Mouse (Mus musculus) cerebellum, adult 9-10 months (tissue): Measurements from ENCODE around the gene Homer2.

Experiments
- DNase-seq: peaks from one replicate; pipeline ENCODE4 v3.0.0; 2022

Gene Homer2

DNA sequence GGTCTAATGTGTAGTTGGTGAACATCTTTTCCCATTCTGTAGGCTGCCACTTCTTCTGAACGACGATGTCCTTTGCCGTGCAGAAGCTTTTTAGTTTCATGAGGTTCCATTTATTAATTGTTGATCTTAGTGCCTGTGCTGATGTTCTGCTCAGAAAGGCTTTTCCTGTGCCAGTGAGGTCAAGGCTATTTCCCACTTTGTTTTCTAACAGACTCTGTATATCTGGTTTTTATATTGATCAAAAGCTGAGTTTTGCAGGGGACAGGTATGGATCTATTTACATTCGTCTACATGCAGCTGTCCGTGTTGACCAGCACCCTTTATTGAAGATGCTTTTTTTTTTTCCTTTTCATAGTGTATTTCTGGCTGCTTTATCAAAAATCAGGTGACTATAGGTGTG is 128.0 kb downstream of the Homer2 start:
- DNase-seq, result no peak

DNA sequence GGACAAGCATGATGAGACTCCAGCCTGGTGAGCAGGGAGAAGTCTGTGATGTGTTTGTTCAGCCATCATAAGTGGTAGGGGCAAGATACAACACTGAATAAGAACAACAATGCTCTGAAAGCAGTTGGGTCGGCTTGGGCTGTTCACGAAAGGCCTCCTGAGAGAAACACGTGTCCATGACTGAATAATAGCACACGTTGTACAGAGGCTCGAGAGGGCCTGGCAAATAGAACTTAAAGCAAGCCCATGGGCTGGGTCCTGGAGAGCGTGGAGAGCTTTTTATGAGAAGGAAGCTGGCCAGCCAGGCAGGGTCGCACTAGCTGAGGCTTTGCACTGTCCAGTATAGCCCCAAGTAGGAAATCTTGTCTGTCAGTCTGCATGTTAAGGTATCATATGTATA is 128.9 kb downstream of the Homer2 start:
- no peak for DNase-seq

DNA sequence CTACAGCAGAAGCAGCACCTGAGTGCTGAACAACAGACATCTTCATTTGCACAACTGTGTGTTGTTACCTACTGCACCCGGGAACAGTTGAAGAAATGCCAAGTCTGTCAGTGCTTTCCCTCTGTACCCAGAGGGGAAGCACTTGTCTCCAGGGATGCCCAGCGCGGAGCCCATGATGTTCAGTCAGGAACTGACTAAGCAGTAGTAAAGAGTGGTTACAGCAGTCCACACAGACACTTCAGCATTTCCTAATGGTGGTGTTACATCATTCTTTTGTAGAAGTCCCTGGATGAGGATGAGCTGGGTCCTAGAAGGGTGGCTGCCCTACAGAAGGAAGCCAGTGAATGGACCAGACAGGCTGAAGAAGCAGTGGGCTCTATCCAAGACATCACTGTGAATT is 129.5 kb downstream of the Homer2 start:
- no peak for DNase-seq

DNA sequence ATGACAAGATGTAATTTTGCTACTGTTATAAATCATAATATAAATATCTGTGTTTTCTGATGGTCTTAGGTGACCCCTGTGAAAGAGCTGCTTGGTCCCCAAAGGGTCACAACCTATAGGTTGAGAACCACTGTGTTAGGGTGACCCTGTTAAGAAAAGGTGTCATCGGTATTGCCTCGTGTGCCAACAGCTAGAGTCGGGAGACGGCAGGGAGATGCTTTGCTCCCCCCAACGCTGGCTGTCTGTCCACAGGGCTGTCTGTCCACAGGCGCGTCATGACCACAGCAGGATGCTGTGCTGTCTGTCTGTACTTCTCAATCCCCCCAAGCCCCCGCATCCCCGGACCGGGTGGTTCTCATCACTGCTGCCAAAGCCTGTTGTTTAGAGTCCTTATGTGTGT is 131.7 kb downstream of the Homer2 start:
- no peak for DNase-seq

DNA sequence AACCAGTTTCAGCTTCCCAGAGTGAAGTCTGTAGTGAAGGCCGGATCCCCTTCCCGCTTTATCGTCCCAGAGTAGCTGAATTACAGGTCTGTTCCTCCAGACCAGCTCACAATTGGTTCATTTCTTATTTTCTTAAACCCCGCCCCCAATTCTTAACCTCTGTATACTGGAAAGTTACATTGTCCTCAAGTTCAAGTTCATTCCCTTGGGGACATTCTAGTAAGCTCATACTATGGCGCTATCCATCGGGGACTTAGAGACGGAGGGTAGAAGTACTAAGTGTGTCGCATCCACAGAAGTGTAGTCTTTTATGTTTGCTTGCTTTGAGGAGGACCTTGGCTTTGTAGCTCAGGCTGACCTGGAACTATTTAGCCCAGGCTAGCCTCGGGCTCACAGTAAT is 133.5 kb downstream of the Homer2 start:
- DNase-seq, result no peak

DNA sequence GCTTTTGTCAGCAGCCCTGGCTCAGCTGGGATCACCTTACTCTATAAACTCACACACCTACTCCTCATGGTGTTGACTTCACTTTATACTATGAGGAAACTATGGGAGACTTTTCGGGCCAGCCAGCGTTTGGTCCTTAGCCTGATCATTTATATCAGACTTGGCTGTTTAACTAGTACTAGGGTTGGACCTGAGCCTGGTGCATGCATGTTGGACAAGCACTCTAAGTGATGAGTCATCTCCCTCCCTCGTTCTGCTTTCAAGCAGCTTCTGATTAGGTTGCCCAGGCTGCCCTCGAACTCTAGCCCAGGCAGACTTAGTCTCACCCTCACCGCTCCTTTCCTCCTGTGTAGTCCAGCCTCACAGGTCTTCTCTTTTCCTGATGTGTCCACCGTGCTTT is 133.9 kb downstream of the Homer2 start:
- DNase-seq, result no peak

DNA sequence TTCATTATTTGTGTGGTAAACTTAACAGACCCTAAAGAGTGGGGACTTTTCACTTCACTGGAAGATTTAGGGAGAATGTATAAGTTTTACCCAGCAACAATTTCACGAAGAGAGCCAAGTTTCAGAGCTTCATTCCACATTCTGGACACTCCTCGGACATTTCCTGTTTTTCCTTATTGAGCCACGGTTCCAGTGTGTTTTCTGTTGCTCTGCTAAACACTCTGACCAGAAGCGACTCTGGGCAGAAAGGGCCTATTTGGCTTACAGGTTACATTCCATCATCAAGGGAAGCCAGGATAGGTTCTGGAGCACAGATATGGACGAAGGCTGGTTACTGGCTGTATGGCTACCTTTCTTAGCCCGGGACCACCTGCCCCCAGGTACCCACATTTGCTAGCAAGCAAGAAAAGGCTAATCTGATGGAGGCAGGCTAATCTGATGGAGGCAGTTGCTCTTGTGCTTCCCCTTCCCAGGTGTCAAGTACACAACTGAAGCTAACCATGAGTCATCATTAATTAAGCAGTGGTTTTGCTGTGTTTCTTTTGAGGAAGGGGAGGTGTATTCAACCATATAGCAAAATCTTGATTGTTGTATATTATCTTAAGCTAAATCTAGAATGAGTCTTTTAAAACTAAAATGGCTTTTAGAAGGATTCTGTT is 134.6 kb downstream of the Homer2 start:
- no peak for DNase-seq

DNA sequence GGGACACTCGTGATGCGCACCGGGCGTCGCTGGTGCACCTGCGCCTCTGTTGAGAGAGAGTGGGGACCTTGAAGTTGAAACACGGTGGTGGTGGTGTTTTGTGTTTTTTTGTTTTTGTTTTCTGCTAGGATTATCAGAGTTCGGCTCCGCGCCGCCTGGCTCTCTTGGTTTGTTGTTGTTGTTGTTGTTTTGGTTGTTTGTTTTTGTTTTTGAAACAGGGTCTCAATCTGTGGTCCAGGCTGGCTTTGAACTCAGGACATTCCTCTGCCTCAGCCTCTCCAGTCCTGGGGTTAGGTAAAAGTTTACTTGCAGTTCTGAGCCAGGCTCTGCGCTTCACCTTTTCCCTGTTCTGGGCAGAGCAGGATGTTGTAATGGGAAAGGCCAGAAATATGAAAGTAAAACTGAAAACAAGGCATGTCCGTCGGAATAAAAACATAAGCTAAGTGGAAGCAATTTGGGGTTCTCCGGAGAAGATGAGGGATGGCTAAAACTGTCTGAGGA is 135.3 kb downstream of the Homer2 start:
- DNase-seq, result no peak

DNA sequence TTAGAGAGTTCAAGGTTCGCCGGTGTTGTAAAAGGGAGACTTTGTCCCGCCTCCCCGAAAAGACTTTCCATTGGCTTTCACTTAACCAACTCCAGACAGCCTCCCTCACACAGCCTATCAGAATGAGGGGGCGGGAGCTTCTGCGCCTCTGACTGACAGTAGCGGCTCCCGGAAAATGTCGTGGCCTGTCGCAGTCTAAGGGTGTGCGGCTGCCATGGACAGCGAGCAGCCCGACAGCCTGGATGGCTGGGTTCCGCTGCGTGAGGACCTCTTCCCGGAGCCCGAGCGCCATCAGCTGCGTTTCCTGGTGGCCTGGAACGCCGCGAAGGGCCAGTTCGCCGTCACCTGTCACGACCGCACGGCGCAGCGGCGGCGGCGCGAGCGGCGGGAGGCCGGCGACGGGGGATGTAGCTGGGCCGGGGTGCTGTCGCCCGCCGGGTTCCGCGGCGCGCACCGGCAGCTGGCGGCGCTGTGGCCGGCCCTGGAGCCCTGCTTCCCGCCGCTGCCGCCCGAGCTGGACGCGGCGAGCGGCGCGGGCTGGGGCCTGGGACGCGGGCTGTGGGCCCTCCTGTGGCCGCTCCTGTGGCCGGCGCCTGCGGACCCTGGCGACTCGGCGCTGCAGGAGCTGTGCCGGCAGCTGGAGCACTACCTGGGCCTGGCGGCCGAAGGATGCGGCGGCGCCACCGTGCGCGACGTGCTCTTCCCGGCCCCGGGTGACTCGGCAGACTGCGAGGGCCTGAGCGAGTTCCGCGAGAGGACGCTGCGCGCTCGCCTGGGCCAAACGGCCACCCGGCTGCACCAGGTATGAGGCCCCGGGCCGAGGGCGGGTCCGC is 136.0 kb downstream of the Homer2 start, which contains the start of gene Whamm:
Gene Whamm, plus strand, starts transcription at position 159 of the 833 bp plus-strand sequence.
- peak; percentile 94 for DNase-seq

DNA sequence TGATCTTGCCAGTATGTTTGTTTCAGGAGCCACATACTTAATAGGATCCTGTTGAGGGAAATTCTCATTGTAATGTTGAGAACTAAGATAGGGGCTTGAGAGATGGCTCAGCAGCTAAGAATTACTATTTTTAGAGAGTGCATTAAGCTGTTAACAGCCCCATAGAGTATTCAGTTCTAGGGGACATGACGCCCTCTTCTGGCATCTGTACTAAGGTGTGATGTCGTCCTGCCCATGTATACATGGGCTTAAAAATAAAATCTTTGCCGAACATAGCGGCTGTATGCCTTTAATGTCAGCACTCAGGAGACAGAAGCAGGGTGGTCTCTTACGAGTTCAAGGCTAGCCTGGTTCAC is 136.6 kb downstream of the Homer2 start:
- no peak for DNase-seq

DNA sequence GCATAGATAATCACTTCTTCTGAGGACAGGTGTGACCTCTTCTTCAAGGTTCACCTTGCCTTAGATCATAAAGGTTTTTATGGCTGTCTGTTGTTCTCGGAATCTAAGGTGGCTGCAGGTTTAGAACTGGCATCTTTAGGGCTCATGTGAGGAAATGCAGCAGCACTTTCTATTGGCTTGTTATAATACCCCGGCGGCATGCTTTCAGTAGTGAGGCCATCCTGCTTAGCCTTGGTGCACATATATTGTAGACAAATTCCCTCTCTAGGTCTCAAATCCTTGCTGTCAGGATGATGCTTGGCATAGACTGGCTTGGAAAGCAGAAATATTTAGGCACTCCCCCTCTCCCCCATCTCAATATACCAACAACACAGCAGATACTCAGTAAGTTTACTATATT is 137.1 kb downstream of the Homer2 start:
- DNase-seq, result no peak

DNA sequence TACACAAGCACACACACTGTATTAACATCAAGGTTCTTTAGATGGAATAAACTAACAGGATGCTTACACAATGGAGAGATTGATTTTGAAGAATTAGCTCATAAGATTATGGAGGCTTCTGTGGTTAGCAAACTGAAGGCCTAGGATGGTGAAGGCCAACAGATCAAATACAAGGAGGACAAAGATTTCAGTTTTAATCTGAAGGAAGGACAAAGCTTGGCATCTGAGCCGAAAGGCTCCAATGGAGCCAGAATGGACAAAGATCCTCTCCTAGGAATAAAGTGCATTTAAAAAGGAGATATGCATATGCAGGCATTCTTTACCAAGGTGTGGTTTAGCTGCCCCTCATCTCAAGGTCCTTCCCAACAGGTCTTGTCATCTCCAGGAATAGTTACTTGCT is 137.5 kb downstream of the Homer2 start:
- no peak for DNase-seq

DNA sequence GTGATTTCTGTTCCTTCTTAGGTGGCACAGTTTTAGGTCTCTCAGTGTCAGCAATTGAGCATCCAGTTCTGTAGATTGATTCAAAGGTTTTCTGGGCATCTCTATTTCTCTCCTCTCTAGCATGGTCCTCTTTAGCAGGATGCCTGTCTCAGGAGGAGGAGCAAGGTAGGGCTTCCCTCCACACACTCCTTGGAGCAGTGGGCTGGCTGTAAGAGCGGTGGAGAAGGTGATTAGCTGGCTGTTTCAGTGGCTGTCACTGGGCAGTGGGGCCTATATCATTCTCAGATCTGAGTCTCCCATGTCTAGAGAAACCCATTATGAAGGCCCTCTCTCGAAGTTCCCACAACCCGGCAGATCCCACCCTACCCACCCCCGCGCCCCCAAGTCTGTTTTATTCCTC is 139.9 kb downstream of the Homer2 start:
- no peak for DNase-seq

DNA sequence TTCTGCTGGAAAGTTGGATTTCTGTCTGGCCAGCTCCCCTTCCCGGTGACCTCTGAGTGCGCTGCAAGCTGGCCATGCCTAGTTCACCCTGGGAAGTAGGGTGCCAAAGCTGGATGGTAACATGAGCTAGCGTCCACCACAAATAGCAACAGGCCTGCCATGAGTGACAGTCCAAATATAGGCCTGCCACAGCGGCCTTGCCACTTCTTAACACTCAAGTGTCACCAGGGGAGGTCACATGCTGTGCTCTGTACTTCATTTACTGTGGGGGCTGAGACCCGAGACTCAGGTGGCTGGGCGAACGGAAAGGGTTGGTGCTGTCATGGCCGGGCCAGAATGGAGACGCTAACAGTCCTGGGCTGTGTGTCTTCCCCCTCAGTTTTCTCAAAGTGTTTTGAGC is 140.4 kb downstream of the Homer2 start, which contains the start of gene Fsd2:
Gene Fsd2, minus strand, starts transcription at position 53 of the 400 bp plus-strand sequence.
- DNase-seq, result no peak

DNA sequence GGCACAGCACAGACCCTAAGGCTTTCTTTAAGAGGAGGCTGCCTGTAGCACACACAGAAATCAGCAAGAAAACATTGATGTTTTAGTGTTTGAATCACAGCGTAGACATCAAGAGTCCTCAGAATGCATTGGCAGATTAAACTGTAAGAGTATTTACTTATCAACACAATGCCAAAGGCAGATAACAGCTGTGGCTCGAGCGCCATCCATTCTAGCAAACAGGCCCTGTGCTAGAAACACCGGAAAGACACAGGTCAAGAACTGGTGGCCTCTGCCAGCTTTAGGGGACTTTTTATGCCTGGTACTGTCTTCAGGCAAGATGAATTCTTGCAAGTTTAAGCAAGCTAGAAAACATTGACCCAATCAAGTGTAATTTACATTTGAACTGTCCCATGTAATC is 141.0 kb downstream of the Homer2 start:
- no peak for DNase-seq

DNA sequence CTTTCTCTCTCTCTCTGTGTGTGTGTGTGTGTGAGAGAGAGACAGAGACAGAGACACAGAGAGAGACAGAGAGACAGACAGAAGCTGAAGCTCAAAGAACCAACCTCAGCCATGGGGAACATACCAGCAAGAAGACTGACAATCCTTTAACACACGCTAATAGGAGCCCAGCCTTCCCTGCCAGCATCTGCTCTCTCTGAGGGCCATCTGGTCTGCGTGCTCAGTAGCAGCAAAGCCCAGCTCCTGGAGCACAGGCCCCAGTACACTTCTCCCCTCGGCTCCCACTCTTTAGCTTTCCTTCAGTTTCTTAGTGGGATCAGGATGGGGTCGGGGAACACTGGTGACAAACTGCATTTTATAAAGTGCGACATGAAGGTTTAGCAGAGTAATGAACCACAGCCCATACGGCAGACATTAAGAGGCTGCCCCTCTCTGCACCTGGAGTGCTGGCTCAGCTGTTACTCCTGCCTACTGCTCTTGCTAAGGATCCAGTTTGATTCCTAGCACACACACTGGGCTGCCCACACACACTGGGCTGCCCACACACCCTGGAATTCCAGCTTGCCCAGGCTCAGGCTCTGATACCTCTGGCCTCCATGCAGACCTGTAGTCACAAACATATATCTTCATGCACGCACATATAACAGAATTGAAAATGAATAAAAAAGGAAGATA is 141.8 kb downstream of the Homer2 start:
- no peak for DNase-seq

DNA sequence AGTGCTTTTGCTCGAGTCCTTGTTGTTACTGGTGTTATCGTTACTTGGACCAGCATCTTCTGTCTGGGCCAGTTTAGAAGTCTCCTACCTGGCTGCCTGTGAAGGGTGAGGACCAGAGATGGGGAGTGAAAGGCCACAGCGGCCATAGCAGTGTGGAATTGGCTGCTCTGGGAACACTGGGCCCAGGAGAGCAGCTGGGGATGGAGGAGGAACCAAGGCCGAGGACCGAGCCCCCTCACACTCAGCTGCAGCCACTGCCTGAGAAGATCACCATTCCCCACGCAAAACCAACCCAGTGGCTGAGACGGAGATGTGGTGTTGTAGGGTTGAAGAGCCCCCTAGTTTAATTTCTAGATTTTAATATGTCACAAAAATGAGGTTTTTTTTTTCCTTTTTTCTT is 142.6 kb downstream of the Homer2 start:
- DNase-seq, result no peak

DNA sequence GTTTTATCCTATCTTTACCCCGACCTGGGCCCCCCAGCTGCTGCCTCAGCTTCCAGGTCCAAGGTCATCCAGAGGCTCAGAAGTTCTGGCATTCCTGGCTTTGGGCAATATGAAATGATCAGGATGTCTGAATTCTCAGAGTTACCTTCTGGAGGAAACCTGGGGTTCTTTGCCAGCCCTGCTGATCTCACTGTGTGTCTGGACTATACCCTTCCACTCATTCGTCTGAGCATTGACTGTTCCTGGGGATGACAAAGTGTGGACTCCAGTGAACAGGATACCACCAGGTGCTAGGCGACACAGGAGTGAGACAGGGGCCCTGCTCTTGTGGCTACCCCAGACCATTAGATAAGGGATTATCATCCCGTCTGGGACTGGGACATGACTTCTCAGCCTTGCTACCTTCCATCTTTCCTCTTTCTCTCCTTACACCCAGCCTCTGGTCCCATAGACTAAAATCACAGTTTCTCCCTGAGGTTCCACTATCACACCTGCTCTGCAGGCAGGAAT is 143.8 kb downstream of the Homer2 start:
- DNase-seq, result no peak

DNA sequence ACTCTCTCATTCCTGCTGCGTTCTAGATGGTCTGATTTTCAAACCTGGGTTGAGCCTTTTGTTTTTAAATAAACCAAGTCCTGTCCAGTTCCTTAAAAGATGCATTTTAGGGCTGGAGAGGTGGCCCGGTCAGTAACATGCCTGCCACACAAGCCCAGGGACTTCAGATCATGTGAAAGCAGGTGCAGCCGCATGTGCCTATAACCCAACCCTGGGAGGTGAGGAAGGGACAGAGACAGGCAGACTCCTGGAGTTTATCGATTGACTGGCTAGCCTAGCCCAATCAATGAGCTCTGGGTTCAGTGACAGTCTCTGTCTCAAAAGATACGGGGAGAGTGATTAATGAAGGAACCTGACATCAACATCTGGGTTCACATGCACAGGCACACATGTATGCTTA is 146.1 kb downstream of the Homer2 start:
- DNase-seq, result no peak

DNA sequence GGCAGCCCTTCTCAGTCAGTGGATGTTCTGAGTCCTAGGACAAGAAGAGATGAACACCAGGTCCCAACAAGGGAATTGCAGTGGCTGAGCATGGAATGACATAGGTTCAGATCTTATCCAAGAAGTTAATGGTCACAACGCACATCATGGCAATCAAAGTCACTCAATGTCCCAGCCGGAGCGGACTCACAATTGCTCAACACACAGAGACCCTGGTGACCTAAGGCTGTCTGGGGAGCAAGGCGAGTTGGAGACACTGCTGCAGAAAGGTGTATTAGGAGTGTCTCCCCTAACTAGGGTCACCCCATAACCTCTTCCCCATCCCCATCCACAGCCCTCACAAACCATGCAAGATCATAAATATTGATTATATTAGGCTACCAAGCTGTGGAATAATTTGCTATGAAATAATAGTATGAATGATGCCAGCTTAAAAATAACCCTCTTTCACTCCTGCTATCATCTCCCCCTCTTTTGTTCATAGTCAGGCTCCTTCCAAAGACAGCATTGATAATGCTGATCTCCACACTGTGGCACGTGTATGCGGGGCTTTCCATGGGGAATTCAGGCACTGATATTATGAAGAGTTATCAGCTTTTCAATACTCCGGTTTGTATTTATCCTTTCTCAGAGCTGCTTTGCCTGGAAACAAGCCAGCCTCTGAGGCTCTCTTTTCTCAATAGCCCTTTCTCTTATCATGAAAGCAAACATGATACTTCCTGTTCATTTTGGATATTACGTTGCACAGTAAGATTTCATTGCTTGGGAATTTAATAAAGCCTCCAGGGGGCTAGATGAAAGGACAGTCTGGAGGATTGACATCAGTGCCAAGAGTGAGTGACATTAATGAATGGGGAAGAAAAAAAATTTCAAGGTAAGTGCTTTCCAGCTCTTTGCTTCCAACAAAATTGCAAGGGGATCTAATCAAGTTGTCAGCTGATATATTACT is 147.0 kb downstream of the Homer2 start:
- DNase-seq, result no peak

DNA sequence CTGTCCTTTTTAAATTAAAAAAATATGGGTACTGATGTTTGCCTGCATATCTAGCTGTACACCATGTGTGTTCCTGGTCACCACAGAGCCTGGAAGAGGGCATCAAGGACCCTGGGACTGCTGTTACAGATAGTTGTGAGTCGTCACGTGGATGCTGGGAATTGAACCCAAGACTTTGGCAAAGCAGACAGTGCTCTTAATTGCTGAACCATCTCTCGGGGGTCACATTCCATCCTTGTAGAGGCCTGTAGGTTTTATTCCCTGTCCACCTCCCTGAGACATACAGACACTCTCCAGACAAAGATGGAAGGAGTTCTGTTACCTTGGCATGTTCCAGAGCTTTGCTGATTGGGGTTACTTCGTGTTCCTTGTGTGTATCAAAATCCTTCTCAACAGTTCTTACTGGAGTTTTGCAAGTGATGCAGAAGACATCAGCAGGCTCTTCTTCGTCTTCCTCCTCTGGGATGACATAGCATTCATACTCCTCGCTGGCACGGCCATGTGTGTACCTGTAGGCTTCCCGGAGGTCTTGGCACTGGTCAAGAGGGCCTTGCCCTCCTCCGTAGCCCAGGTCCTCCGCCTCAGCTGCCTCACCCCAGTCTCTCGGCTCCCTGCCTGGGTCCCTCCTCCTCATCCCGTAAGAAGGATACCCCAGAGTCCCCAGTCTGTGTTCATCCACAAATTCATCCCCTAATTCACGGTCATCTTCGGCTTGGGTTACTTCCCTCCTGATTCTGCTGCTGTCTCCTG is 147.9 kb downstream of the Homer2 start:
- DNase-seq, result no peak

DNA sequence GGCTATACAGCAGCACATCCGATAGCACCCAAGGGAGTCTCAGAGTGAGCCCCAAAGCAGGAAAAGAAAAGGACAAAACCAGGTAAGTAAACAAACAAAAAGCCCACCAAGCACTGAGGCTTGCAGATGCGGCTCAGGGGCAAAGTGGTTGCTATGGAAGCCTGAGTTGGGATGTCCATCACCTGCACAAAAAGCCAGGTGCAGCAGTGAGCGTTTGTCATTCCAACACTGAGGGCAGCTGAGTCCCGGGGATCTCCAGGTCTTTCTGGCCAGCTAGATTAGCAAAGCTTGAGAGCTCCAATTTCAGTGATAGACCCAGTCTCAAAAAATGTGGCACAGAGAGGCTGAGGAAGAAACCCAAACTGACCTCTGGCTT is 149.4 kb downstream of the Homer2 start:
- no peak for DNase-seq
